Mouse (Mus musculus) left cerebral cortex, postnatal 36 days (tissue): ENCODE results near the gene Olfr297. TPM values are rescaled to one million over a fixed set of nuclear protein-coding genes. Genes with fewer than 3 reads are reported as not detected.

Source experiments
- DNase-seq, 2 experiments: peaks; one replicate each; pipeline ENCODE4 v3.0.0; 2021 to 2022; ENCODE audit warnings: low spot score in 2 of 2, mixed read lengths in 1 of 2
- intact Hi-C: fragments of 180-260 bp; cut with DNase I; formaldehyde crosslinking; loops from one replicate; pipeline ENCODE4 v1.15.1; 2025
- total RNA-seq, 2 experiments: library from RNA; stranded (reverse); gene quantifications; 2 replicates each; pipeline ENCODE4 v1.2.3; 2021

The Olfr297 gene
- total RNA-seq: not detected

DNA sequence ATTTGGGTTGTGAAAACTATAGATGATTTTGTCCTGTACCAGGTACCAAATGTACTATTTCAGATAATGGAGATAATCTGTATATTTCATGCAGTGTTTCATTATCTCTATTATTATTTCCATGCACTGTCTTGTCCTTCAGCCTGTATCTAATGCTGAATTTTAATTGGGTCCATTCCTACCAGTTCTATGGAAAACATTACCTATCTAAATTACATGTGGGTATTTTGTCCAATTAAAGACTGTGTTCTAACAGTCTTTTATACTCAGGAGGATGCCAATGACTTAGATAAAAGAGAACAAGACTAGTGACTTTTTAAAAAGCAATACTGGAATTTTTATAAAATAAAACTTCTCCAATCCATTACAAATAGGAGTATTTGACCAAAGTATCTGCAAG lies at the start of gene Olfr297:
TSS of gene Olfr297 (plus strand) at position 301 of the 400 bp plus-strand sequence.
- intact Hi-C loops: loop anchor here (5.0 kb wide), 1 partner anchor 47 kb away; no protein-coding TSS in a partner anchor
- no peak for DNase-seq

DNA sequence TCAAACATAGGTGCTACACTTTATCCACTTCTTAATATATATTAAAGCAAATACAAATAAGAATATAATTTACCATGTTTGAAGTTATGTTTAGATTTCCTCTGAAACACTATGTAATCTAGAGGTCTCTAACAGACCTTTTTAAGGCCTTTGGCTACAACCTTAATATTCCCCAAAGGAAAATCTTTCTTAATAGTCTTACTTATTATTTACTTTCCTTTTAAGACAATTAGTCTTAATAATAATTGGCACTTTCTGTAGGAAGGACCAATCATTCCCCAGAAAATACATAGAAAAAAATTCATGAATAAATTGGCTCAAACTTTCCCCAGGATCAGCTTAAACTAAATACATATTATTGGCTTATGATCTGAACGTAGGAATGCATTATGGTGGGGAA lies 27.4 kb upstream of the Olfr297 start, which contains the start of gene Olfr298:
TSS of gene Olfr298 (minus strand) at position 101 of the 400 bp plus-strand sequence.
- intact Hi-C loops: no loop called here
- DNase-seq: no peak

Other genes starting within 250 kb of the Olfr297 start
- not detected for gene Olfr310, start 242.8 kb upstream of the Olfr297 start, total RNA-seq
- gene Olfr309, start 206.3 kb upstream of the Olfr297 start, total RNA-seq: not detected
- not detected for gene Olfr308, start 194.3 kb upstream of the Olfr297 start, total RNA-seq
- not detected for gene Olfr307, start 182.4 kb upstream of the Olfr297 start, total RNA-seq
- not detected for gene Olfr305, start 153.0 kb upstream of the Olfr297 start, total RNA-seq
- not detected for gene Olfr304, start 133.3 kb upstream of the Olfr297 start, total RNA-seq
- gene Olfr303, start 122.2 kb upstream of the Olfr297 start, total RNA-seq: not detected
- gene Olfr301, start 116.1 kb upstream of the Olfr297 start, total RNA-seq: not detected
- gene Olfr299, start 60.0 kb upstream of the Olfr297 start, total RNA-seq: not detected
- not detected for gene Olfr298, start 27.5 kb upstream of the Olfr297 start, total RNA-seq
- not detected for gene Olfr295, start 63.9 kb downstream of the Olfr297 start, total RNA-seq
- not detected for gene Olfr294, start 96.7 kb downstream of the Olfr297 start, total RNA-seq
- gene Olfr293, start 129.1 kb downstream of the Olfr297 start, total RNA-seq: not detected
- gene Olfr292, start 168.4 kb downstream of the Olfr297 start, total RNA-seq: not detected